Mouse (Mus musculus): Measurements from ENCODE around the gene Pum1.
A peak's percentile ranks its signal among the peaks of the same experiment; 100 is the strongest.

The Pum1 gene

GRCm38 (mm10) chr4:130819806-130820205 is 156.7 kb downstream of the Pum1 start:
- no peak for DNase-seq (ENCODE audit: low spot score)

GRCm38 (mm10) chr4:130820594-130821255 is 157.6 kb downstream of the Pum1 start:
- DNase-seq (ENCODE audit: low spot score) = no peak

- peak; percentile 82 for DNase-seq (ENCODE audit: low spot score)
These were observed 165.9 kb downstream of the Pum1 start for GRCm38 (mm10) chr4:130828851-130829673.
